Mouse (Mus musculus): ENCODE measurements around the gene Gm20388.

The Gm20388 gene

GRCm38 (mm10) chr8:120821399-120822170 is 910.9 kb downstream of the Gm20388 start:
- peak; percentile 50 for DNase-seq (ENCODE audit: low read depth, low spot score)

GRCm38 (mm10) chr8:120823331-120823730 is 912.7 kb downstream of the Gm20388 start:
- no peak for DNase-seq (ENCODE audit: low read depth, low spot score)

- no peak for DNase-seq (ENCODE audit: low read depth, low spot score)
Observed at GRCm38 (mm10) chr8:120823887-120824286, 913.2 kb downstream of the Gm20388 start.

GRCm38 (mm10) chr8:120824638-120825037 is 914.0 kb downstream of the Gm20388 start:
- no peak for DNase-seq (ENCODE audit: low read depth, low spot score)

- DNase-seq (ENCODE audit: low read depth, low spot score), result peak; percentile 9
Observed at GRCm38 (mm10) chr8:120828279-120828678, 917.6 kb downstream of the Gm20388 start.

GRCm38 (mm10) chr8:120830661-120831060 is 920.0 kb downstream of the Gm20388 start:
- DNase-seq (ENCODE audit: low read depth, low spot score), result no peak

- DNase-seq (ENCODE audit: low read depth, low spot score), result no peak
Observed at GRCm38 (mm10) chr8:120832022-120832421, 921.4 kb downstream of the Gm20388 start.

- no peak for DNase-seq (ENCODE audit: low read depth, low spot score)
Observed at GRCm38 (mm10) chr8:120833196-120833595, 922.6 kb downstream of the Gm20388 start.

GRCm38 (mm10) chr8:120839031-120839430 is 928.4 kb downstream of the Gm20388 start:
- no peak for DNase-seq (ENCODE audit: low read depth, low spot score)

GRCm38 (mm10) chr8:120843084-120843483 is 932.4 kb downstream of the Gm20388 start:
- no peak for DNase-seq (ENCODE audit: low read depth, low spot score)

- no peak for DNase-seq (ENCODE audit: low read depth, low spot score)
Observed at GRCm38 (mm10) chr8:120846018-120846417, 935.4 kb downstream of the Gm20388 start.

GRCm38 (mm10) chr8:120847279-120847678 is 936.6 kb downstream of the Gm20388 start:
- DNase-seq (ENCODE audit: low read depth, low spot score), result no peak

GRCm38 (mm10) chr8:120847735-120848134 is 937.1 kb downstream of the Gm20388 start:
- no peak for DNase-seq (ENCODE audit: low read depth, low spot score)

GRCm38 (mm10) chr8:120848434-120848833 is 937.8 kb downstream of the Gm20388 start:
- no peak for DNase-seq (ENCODE audit: low read depth, low spot score)

- DNase-seq (ENCODE audit: low read depth, low spot score), result no peak
Observed at GRCm38 (mm10) chr8:120851411-120851810, 940.8 kb downstream of the Gm20388 start.

GRCm38 (mm10) chr8:120859881-120860280 is 949.2 kb downstream of the Gm20388 start:
- DNase-seq (ENCODE audit: low read depth, low spot score), result no peak

- no peak for DNase-seq (ENCODE audit: low read depth, low spot score)
Observed at GRCm38 (mm10) chr8:120860423-120861126, 949.9 kb downstream of the Gm20388 start.

GRCm38 (mm10) chr8:120863683-120864082 is 953.0 kb downstream of the Gm20388 start:
- DNase-seq (ENCODE audit: low read depth, low spot score), result no peak

- DNase-seq (ENCODE audit: low read depth, low spot score), result no peak
Observed at GRCm38 (mm10) chr8:120867386-120867785, 956.7 kb downstream of the Gm20388 start.

- DNase-seq (ENCODE audit: low read depth, low spot score), result no peak
Observed at GRCm38 (mm10) chr8:120872661-120873060, 962.0 kb downstream of the Gm20388 start.

GRCm38 (mm10) chr8:120876010-120876918 is 965.6 kb downstream of the Gm20388 start:
- DNase-seq (ENCODE audit: low read depth, low spot score), result no peak

- DNase-seq (ENCODE audit: low read depth, low spot score), result no peak
Observed at GRCm38 (mm10) chr8:120877005-120877404, 966.4 kb downstream of the Gm20388 start.

Data from retina, adult 2 months (tissue).